Mouse (Mus musculus) spleen, adult 2 months (tissue): ENCODE measurements around the gene Cnpy1.

Experiments
- CTCF ChIP-seq: fragments of 200-500 bp; IDR thresholded peaks from 2 replicates; pipeline ENCODE4 v1.5.1; 2011; ENCODE audit warnings: mild to moderate bottlenecking, inconsistent platforms; ENCODE audit not compliant: insufficient read depth, insufficient read length, insufficient replicate concordance; ENCODE audit errors: extremely low read depth
- POLR2A ChIP-seq: fragments of 200-500 bp; IDR thresholded peaks from 2 replicates; pipeline ENCODE4 v1.6.1; 2011; ENCODE audit warnings: low read depth, low read length, inconsistent platforms

GRCm38 (mm10) chr5:28199089-28199873, 46.3 kb downstream of the Cnpy1 start:
- no peak for TF ChIP-seq CTCF
- TF ChIP-seq POLR2A: no peak
